Mouse (Mus musculus) testis, adult 2 months (tissue): ENCODE data around the gene Gm9945.

ENCODE experiments used
- CTCF ChIP-seq: fragments of 200-500 bp; IDR thresholded peaks from 2 replicates; pipeline ENCODE4 v1.5.1; 2012; ENCODE audit warnings: low read depth, mild to moderate bottlenecking, inconsistent platforms, low read length, moderate library complexity; ENCODE audit not compliant: control insufficient read depth, insufficient read depth, insufficient replicate concordance
- POLR2A ChIP-seq: fragments of 200-500 bp; IDR thresholded peaks from 2 replicates; pipeline ENCODE4 v1.6.1; 2012; ENCODE audit warnings: low read depth, mild to moderate bottlenecking, inconsistent platforms, low read length, moderate library complexity; ENCODE audit not compliant: control insufficient read depth

- TF ChIP-seq CTCF (no peak), POLR2A (no peak)
Observed at GRCm38 (mm10) chr11:53469294-53469967, 10.5 kb upstream of the Gm9945 start.
